Mouse (Mus musculus) liver, postnatal 0 days (tissue): ENCODE measurements at regions not wholly inside any gene's neighbourhood (a gene's known extent, or its start where the extent isn't known, plus 50 kb on each side); places are given as distances from the start of the nearest gene placed in this dataset.

Experiments used
- CTCF ChIP-seq: sonication (generic); IDR thresholded peaks from 2 replicates; pipeline ENCODE4 v1.5.1; 2016; ENCODE audit warnings: antibody characterized with exemption, low read depth
- EP300 ChIP-seq: IDR thresholded peaks from 2 replicates; pipeline ENCODE4 v1.6.1; 2016; ENCODE audit warnings: antibody characterized with exemption, low read depth, mild to moderate bottlenecking

DNA sequence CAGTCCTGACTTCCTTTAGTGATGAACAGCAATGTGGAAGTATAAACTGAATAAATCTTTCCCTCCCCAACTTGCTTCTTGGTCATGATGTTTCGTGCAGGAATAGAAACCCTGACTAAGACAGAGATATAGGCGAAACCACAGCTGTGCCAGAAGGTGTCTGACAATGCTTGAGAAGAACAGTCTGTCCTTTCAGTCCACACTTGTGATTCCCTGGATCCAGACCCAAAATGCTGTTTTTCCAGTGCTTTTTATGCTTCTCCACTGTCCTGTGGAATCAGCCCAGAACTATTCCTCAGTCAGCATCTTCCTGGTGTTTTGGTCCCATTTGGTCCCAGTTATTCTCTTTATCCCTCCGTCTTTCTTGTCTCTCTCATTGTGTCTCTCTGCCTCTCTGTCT, 723.6 kb downstream of the Adcyap1 start:
- TF ChIP-seq CTCF (no peak), EP300 (no peak)
